Mouse (Mus musculus) thymus, adult 18-20 months (tissue): Measurements from ENCODE around the gene Mthfd2l.

ENCODE experiments used
- DNase-seq, 2 experiments: peaks; one replicate each; pipeline ENCODE4 v3.0.0; 2022; ENCODE audit warnings: mixed read lengths in 2 of 2

The Mthfd2l gene

DNA sequence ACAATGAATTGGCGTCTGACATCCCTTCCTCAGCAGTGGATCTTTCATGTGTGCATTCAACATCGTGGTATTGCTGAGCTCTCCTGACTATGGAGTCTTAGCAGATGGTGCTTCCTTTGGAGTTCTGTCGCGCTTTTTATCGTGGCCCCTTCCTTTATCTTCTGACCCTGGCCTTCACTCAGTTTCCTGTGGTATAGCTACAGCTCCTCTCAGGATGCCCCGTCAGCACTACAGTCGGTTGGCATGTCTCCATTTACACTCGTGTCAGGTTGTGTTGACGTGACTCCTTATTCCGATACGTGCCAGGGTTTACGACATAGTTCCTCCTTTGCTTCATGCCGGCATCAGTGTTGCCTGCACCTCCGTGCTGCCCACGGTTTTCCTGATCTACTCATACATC lies 18.6 kb downstream of the Mthfd2l start:
- no peak for DNase-seq

DNA sequence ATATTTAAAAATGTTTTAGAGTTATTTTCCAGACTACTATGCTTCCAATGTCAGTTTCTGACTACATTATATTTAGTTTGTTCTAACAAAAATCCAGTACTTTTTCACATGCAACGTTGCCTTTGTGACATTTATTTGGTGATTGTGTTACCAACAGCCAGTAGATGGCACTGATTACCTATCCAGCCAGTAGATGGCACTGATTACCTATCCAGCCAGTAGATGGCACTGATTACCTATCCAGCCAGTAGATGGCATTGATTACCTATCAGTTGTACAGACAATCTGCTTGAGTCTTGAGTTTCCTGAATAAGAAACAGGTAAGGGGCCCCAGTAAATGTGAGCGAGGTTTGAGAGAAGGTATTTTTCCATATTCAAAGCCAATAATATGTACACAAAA lies 20.6 kb downstream of the Mthfd2l start:
- DNase-seq: no peak

GRCm38 (mm10) chr5:90952731-90953481 lies 22.0 kb downstream of the Mthfd2l start:
- DNase-seq: no peak

DNA sequence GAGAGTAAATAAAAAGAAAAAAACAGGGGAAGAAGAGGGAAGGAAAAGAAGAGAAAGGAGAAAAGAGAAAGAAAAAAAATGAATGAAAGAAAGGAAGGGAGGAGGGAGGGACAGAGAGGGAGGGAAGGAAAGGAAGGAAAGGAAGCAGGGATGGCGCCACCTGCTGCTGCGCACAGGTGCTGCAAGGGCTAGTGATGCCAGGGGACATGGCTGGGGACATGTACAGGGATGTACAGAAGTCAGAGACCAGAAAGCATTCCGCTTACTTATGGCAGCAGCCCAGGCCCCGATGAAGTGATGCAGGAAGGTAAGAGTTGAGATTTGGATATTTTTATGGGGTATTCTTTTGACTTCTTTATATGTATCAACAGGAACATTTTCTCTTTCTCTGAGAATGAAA lies 33.4 kb downstream of the Mthfd2l start:
- no peak for DNase-seq

DNA sequence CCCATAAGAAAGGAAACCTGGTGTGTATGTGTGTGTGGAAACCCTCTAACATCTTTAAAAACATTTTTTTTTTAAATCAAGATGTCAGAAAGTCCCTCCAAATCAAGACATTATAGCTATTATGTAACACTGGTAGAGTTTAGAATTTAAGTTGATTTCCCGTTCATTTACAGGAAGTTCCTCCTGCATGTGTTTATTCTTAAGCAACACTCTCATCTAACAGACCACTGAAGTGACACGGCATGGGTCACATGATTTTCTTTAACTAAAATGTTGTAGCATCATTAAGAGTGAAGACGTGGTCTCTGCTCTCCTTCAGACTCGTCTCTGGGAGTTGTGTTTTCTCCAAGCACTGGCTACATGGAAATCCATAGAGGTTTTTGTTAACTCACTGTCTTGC lies 33.8 kb downstream of the Mthfd2l start:
- no peak for DNase-seq

DNA sequence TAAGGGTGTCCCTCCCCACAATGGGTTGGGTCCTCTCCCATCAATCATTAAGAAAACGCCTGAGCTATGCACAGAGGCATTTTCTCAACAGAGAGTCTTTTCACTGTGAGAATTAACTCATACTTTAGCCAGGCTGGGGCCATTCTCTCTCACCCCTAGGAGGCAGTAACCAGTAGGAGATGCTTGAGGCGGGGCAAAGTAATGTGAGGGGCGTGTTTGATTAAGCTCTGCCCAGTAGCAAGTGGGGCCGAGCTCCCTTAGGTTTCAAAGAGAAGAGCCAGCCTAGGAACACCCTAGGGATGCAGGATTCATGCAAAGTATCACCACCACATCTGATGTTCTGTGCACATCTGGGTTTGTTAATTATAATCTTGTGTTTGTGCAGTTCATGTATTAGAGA lies 34.5 kb downstream of the Mthfd2l start:
- DNase-seq: no peak

GRCm38 (mm10) chr5:90977244-90977643 lies 46.3 kb downstream of the Mthfd2l start:
- no peak for DNase-seq

DNA sequence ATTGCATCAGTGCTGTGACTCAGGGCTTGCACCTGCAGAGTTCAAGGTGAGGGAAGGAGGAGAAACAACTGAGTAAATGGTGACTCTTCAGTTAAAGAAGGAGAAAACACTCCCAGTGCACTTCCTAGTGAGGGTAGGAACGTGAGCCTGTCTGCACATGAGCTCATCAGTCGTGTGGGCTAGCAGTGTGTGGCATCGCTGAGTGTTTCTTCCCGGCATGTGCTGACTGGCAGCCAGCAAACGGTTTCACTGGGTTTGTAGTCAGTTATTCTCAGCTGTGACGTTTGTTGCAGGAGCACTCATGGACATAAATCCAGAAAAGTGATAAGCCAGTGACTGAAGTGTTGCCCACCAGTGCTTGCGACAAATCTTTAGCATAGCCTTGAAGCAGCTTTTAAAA lies 49.4 kb downstream of the Mthfd2l start:
- DNase-seq: no peak

DNA sequence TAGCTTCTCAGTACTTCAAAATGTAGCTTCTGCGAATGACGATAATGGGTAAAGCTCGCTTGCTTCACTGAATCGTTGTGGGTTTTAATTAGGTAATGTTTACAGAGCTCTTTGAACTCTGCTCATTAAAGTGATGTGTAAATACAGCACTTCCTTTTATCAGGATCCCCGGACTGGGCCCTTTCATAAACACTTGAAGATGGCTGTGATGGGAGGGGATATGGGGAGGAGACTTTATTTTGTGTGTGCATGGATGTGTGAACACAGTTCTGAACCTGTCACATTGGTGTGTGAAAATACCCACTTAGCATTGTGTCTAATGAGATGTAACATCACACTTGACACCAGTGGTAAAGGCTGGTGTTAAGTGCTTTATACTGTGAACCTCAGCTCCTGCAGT lies 56.7 kb downstream of the Mthfd2l start:
- DNase-seq: no peak

DNA sequence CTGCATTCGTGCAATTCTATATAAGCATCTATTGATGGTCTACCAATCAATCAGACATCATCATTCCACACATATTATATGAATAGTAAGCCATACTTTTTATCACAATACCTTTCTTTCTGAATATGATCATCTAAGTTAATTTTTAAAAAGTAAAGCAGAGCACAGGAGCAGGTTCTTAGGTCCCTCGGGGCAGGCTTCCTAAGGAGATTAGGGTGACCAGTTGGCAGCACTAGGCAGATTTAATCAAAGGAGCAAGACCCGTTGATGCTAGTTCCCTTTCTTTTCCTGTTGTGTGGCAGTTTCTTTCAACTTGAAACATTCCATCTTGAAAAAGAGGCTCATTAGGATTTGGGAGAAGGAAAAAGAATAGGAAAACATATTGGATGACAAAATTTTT lies 57.2 kb downstream of the Mthfd2l start:
- DNase-seq: no peak

DNA sequence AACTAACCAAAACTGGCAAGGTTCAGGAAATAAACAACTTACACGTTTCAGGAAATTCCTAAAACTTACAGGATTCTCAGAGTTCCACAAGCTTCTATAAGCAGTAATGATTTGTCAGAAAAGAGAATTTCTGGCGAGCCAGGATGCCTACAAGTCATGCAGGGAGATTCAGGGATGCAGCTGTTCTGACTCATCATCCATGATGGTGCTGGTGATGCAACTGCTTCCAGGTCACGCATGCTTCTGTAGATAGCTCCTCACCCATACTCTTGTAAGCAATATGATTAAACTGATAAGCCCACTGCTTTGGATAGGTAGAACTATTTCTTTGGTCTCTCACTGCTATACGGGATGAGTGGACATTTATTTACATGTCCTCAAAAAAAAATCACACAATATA lies 57.7 kb downstream of the Mthfd2l start:
- DNase-seq: no peak

GRCm38 (mm10) chr5:90999942-91000341 lies 69.0 kb downstream of the Mthfd2l start:
- DNase-seq: no peak

- DNase-seq: no peak
Observed at GRCm38 (mm10) chr5:91015216-91015615, 84.3 kb downstream of the Mthfd2l start.

- no peak for DNase-seq
Observed at GRCm38 (mm10) chr5:91023114-91023513, 92.2 kb downstream of the Mthfd2l start.

DNA sequence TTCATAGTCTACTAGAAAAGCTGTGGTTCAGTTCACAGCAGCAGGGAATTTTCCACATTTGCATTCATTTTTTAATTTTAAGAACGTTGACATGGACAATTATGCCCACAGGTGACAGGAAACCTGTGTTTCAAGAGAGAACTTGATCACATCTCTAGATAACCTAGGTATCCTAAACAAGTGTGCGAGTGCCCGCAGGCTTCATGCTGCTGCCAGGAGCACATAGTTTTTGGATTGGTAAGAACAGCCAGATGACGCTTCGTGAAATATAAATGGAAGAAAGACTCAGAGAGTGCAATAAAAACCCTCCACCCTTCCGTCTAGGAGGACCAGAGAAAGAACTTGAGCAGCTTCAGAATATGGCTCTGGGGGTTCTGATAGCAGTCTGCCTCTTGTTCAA lies 96.2 kb downstream of the Mthfd2l start, which contains the start of gene Epgn:
Gene Epgn (plus strand): TSS at position 301 of the 400 bp plus-strand sequence.
- no peak for DNase-seq

GRCm38 (mm10) chr5:91027840-91028239 lies 96.9 kb downstream of the Mthfd2l start:
- no peak for DNase-seq

GRCm38 (mm10) chr5:91030629-91031028 lies 99.7 kb downstream of the Mthfd2l start:
- no peak for DNase-seq

DNA sequence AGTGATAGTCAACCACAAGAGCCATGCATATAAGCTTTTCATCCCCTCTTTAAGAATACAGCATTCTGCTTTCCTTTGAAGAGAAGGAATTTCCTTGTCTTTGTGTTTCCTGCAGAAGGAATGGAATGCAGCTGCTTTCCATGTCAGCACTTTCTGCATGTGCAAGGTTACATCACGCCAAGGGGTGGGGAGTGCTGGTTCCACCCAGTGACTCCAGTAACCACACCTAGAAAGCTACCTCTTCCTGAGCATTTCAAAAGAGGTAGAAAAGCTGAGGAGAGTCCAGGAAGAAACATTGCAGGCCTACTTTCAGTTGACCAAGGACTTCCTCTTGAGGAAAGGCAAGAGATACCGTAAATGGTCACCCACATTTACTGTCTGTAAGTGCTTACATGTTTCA lies 104.4 kb downstream of the Mthfd2l start:
- DNase-seq: no peak

GRCm38 (mm10) chr5:91036628-91037027 lies 105.7 kb downstream of the Mthfd2l start:
- DNase-seq: no peak

DNA sequence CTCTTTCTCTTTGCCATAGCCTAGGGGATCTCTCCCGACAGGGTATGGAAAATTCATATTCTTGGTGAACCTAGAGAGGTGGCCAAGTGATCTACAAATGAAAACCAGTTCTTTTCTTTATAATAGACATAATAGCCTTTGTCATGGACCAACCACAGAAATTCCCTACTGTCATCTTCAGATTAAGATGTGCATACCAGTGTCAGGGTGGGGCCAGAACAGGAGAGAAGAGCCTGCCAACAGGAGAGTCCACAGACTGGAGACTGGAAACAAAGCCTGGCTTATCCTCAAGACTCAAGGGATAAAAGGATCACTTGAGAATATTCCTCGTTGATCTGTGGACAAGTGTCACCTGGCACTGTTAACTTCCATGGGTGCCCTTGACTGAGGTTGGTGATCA lies 106.8 kb downstream of the Mthfd2l start:
- no peak for DNase-seq

- DNase-seq: no peak
Observed at GRCm38 (mm10) chr5:91038547-91038946, 107.6 kb downstream of the Mthfd2l start.

DNA sequence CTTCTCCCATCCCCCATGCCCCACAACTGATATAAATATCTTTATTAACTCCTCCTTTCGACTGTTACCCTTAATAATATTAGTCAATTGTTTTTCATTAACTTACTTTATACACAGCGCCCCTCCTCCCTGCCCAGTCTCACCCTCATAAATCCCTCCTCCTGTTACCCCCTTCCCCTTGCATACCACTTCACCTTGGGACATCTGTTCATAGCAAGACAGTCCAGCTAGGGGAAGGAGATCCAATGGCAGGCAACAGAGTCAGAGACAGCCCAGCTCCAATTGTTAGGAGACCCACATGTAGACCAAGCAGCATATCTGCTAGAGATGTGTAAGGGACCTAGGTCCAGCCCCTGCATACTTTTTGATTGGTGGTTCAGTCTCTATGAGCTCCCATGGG lies 108.0 kb downstream of the Mthfd2l start:
- no peak for DNase-seq

DNA sequence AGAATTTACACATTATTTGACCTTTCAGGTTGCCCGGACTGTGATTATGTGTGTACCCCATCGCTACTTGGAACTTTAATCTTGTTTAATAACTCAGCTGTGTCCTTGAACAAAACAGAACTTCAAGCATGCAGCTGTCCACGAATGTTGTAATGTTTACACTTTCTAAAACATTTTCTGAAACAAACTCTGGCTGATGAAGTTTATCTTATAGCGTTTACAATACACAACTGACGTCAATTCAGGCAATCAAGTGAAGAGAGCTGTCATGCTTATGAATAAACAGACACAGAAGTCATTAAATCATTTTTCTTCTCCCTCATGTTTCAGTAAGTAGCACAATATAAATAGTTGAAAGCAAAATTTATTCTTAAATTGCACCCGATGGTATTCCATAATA lies 117.1 kb downstream of the Mthfd2l start:
- DNase-seq: no peak

DNA sequence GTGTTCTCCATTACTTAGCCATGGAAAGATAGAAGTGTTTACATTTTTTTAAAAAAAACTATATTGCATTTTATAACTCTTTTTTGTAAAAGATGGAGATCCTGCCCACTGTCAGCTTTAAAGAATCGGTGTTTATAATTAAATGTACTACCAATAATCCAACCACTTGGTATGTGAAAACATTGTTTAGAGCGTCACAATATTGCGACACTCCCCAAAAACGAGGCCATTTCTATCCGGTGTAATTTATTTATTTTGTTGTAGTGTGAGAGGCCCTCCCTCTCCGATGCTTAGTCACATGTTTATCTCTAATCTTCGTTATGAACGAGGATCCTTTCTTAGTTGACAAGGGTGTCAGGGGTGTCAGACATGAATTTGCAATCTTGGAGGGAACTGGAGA lies 117.5 kb downstream of the Mthfd2l start:
- no peak for DNase-seq
